Mouse (Mus musculus) spleen, postnatal 10 days (tissue): ENCODE measurements around the gene Svop.

ENCODE experiments used
- DNase-seq, 2 experiments: peaks; one replicate each; pipeline ENCODE4 v3.0.0; 2021 to 2022; ENCODE audit warnings: low spot score in 2 of 2

Gene Svop

GRCm38 (mm10) chr5:114091057-114091807, at the start of gene Svop:
Gene Svop (minus strand): TSS chr5:114091570.
- DNase-seq: peak; percentile 17 to 67

GRCm38 (mm10) chr5:114139175-114139574, 47.8 kb upstream of the Svop start:
- DNase-seq: peak in 1 of 2 experiments; percentile 33

- no peak for DNase-seq
Observed at GRCm38 (mm10) chr5:114138277-114139164, 47.2 kb upstream of the Svop start.

- DNase-seq: no peak
Observed at GRCm38 (mm10) chr5:114137481-114138276, 46.3 kb upstream of the Svop start.

GRCm38 (mm10) chr5:114135516-114135915, 44.1 kb upstream of the Svop start:
- no peak for DNase-seq

- peak; percentile 47 to 78 for DNase-seq
Observed at GRCm38 (mm10) chr5:114134091-114134534, 42.7 kb upstream of the Svop start.

- no peak for DNase-seq
Observed at GRCm38 (mm10) chr5:114132841-114133240, 41.5 kb upstream of the Svop start.

GRCm38 (mm10) chr5:114131521-114131840, 40.1 kb upstream of the Svop start:
- DNase-seq: peak in 1 of 2 experiments; percentile 65

GRCm38 (mm10) chr5:114130698-114131520, 39.5 kb upstream of the Svop start:
- DNase-seq: peak; percentile 95 to 97

- peak in 1 of 2 experiments; percentile 75 for DNase-seq
Observed at GRCm38 (mm10) chr5:114130211-114130605, 38.8 kb upstream of the Svop start, which contains the start of gene Ung. Gene Ung (plus strand): TSS chr5:114130386.

- DNase-seq: no peak
Observed at GRCm38 (mm10) chr5:114129550-114130210, 38.3 kb upstream of the Svop start.

- DNase-seq: peak; percentile 87 to 89
Observed at GRCm38 (mm10) chr5:114127374-114128349, 36.3 kb upstream of the Svop start, which contains the start of gene Alkbh2. Gene Alkbh2 (minus strand): TSS chr5:114128218.

GRCm38 (mm10) chr5:114126499-114127244, 35.3 kb upstream of the Svop start:
- DNase-seq: no peak

- DNase-seq: no peak
Observed at GRCm38 (mm10) chr5:114126008-114126407, 34.6 kb upstream of the Svop start.

GRCm38 (mm10) chr5:114119806-114120205, 28.4 kb upstream of the Svop start:
- DNase-seq: no peak

- DNase-seq: no peak
Observed at GRCm38 (mm10) chr5:114116586-114116985, 25.2 kb upstream of the Svop start.

GRCm38 (mm10) chr5:114115030-114115429, 23.7 kb upstream of the Svop start:
- no peak for DNase-seq

GRCm38 (mm10) chr5:114113334-114113733, 22.0 kb upstream of the Svop start:
- DNase-seq: no peak
